In genomic region chr5:63932829-63933228, GRCm38 (mm10) we compare ENCODE assay signal across 16 mouse cellular contexts. TPM values are rescaled to one million over a fixed set of nuclear protein-coding genes. Genes with fewer than 3 reads are reported as not detected.
DNase-seq lines count a peak whose midpoint lies in the region; ATAC-seq lines count a peak whose summit lies in the region.
"Had no signal": no experiment of that assay in that cellular context is flagged by ENCODE, and none has a peak within 500 bp of the region (broad histone marks: within the 10 kb centered on the region; RNA-seq: fewer than 3 reads in every experiment).

No protein-coding gene starts in this region.

- no peak overlapping the region for H3K9ac ChIP-seq in heart, embryonic 13.5 days
- no peak overlapping the region for H3K9ac ChIP-seq in intestine, embryonic 16.5 days (ENCODE audit: low read depth, low read length)
- no peak overlapping the region for H3K9ac ChIP-seq in stomach, embryonic 16.5 days (ENCODE audit: low read length)
- H3K9ac ChIP-seq: liver, embryonic 15.5 days had no signal

- H3K9me3 ChIP-seq in heart, embryonic 13.5 days: no peaks in the 10 kb centered on the region
- no peaks in the 10 kb centered on the region for H3K9me3 ChIP-seq in intestine, embryonic 16.5 days (ENCODE audit: control insufficient read depth, low read length)
- H3K9me3 ChIP-seq in stomach, embryonic 16.5 days (replicated peaks; ENCODE audit: control insufficient read depth, low read length): no peaks in the 10 kb centered on the region
- H3K9me3 ChIP-seq: liver, embryonic 15.5 days had no signal

- no peaks in the 10 kb centered on the region; the same call in 1 of the 2 replicates for H3K27me3 ChIP-seq in heart, embryonic 13.5 days (replicated peaks)
- no peaks in the 10 kb centered on the region for H3K27me3 ChIP-seq in intestine, embryonic 16.5 days (replicated peaks; ENCODE audit: control insufficient read depth, insufficient read depth, low read length)
- H3K27me3 ChIP-seq in stomach, embryonic 16.5 days (ENCODE audit: control insufficient read depth, insufficient read depth, low read length): no peaks in the 10 kb centered on the region
- H3K27me3 ChIP-seq: liver, embryonic 15.5 days had no signal

- no peak for ATAC-seq in heart, embryonic 13.5 days (ENCODE audit: extremely low read depth, insufficient number of reproducible peaks, low FRiP score, low TSS enrichment)
- ATAC-seq in intestine, embryonic 16.5 days: peak; percentile 77
- ATAC-seq in stomach, embryonic 16.5 days (ENCODE audit: insufficient read depth, low FRiP score): peak; percentile 87
- no peak for ATAC-seq in granulocyte monocyte progenitor cell, adult 5-6 weeks (replicated peaks; ENCODE audit: poor library complexity, severe bottlenecking)

- H3K27ac ChIP-seq in heart, embryonic 13.5 days (replicated peaks): no peak overlapping the region
- H3K27ac ChIP-seq in intestine, embryonic 16.5 days (ENCODE audit: low read length): no peak overlapping the region
- H3K27ac ChIP-seq in stomach, embryonic 16.5 days (ENCODE audit: low read length): peak overlapping the region; percentile 69
- H3K27ac ChIP-seq: kidney, postnatal 0 days; liver, embryonic 15.5 days had no signal

- WGBS in heart, embryonic 13.5 days: 30% methylated on average over 10 of the region's 10 CpGs
- 44% methylated on average over 10 of the region's 10 CpGs for WGBS in intestine, embryonic 16.5 days
- WGBS in stomach, embryonic 16.5 days: 45% methylated on average over 10 of the region's 10 CpGs

- H3K36me3 ChIP-seq in heart, embryonic 13.5 days: peaks cover 25% of the 10 kb centered on the region
- H3K36me3 ChIP-seq in intestine, embryonic 16.5 days (ENCODE audit: control insufficient read depth, insufficient read depth, low read length): peaks cover 3% of the 10 kb centered on the region; the same call in 1 of the 2 replicates
- H3K36me3 ChIP-seq in stomach, embryonic 16.5 days (ENCODE audit: control insufficient read depth, insufficient read depth, low read length): no peaks in the 10 kb centered on the region

- DNase-seq in heart, adult 18-20 months: no peak
- DNase-seq in urinary bladder, adult 18-20 months (ENCODE audit: low spot score in 2 of 2): peak; percentile 34 to 40
- DNase-seq in urinary bladder, adult 2 months (ENCODE audit: low spot score): no peak
- DNase-seq in right cerebral cortex, postnatal 4 days: no peak
- DNase-seq: cerebellum, adult 9-10 months; gastrocnemius, postnatal 36 days; heart, postnatal 4 days; right cerebral cortex, postnatal 25 days; thymus, adult 18-20 months had no signal

- H3K4me2 ChIP-seq in heart, embryonic 13.5 days: 0 out of 2 replicates have a peak overlapping the region, but pooled peaks have one; percentile 6
- no peak overlapping the region; the same call in 1 of the 2 replicates for H3K4me2 ChIP-seq in intestine, embryonic 16.5 days (ENCODE audit: low read depth, low read length)
- peak overlapping the region; percentile 32; the same call in 1 of the 2 replicates for H3K4me2 ChIP-seq in stomach, embryonic 16.5 days (ENCODE audit: low read depth, low read length)
- H3K4me2 ChIP-seq: liver, embryonic 15.5 days had no signal

- no peak overlapping the region for H3K4me3 ChIP-seq in heart, embryonic 13.5 days
- H3K4me3 ChIP-seq in intestine, embryonic 16.5 days (ENCODE audit: low read length): no peak overlapping the region
- H3K4me3 ChIP-seq in stomach, embryonic 16.5 days (replicated peaks; ENCODE audit: low read length): no peak overlapping the region
- H3K4me3 ChIP-seq: erythroblast, embryonic 14.5 days; liver, embryonic 15.5 days had no signal

- peaks cover 10% of the 10 kb centered on the region for H3K4me1 ChIP-seq in heart, embryonic 13.5 days
- peaks cover 16% of the 10 kb centered on the region for H3K4me1 ChIP-seq in intestine, embryonic 16.5 days (ENCODE audit: control insufficient read depth, insufficient read depth, low read length)
- H3K4me1 ChIP-seq in stomach, embryonic 16.5 days (ENCODE audit: control insufficient read depth, insufficient read depth, low read length): 0 out of 2 replicates have a peak, but pooled peaks cover 5% of the 10 kb centered on the region

RNA-seq across cellular contexts. Expression of gene Rell1, which starts 35.9 kb away (rescaled TPM):
- polyA plus RNA-seq in heart, embryonic 13.5 days (2015; fragmentation: Nextera tagmentation; extraction: Ambion mirVana): 7.8 and 9.2 TPM in 2 replicates
- 10 to 100 TPM in 1 of 2 experiments, 1 to 10 TPM in 1; 9.4 to 10.0 TPM for total RNA-seq in heart, adult 18-20 months (2021)
- 21.4 and 24.1 TPM in 2 replicates for polyA plus RNA-seq in urinary bladder, adult 2 months (2012; rRNA removed)
- polyA plus RNA-seq in intestine, embryonic 16.5 days (2015; fragmentation: Nextera tagmentation; extraction: Ambion mirVana): 14.7 and 16.4 TPM in 2 replicates
- polyA plus RNA-seq in stomach, embryonic 16.5 days (2015; fragmentation: Nextera tagmentation; extraction: Ambion mirVana): 23.0 and 23.1 TPM in 2 replicates
- total RNA-seq in granulocyte monocyte progenitor cell, adult 5-6 weeks (2014; fragmentation: Nextera tagmentation): 7.3 and 16.2 TPM in 2 replicates
- total RNA-seq in granulocyte monocyte progenitor cell, adult 5-6 weeks (2017): 9.3 and 12.1 TPM in 2 replicates

Comparison
In these comparisons a context has a peak if more than half of its experiments do, and no peak if none do; other contexts are left out.
1. DNase-seq: peak in urinary bladder, adult 18-20 months (2 of 2); none in heart, adult 18-20 months (0 of 2), urinary bladder, adult 2 months (single experiment) and right cerebral cortex, postnatal 4 days (single experiment).
2. ATAC-seq: peak in intestine, embryonic 16.5 days (single experiment) and stomach, embryonic 16.5 days (single experiment); none in heart, embryonic 13.5 days (single experiment) and granulocyte monocyte progenitor cell, adult 5-6 weeks (single experiment).